Mouse (Mus musculus) left cerebral cortex, postnatal 25 days (tissue): Measurements from ENCODE around the gene Dusp1. TPM values are rescaled to one million over a fixed set of nuclear protein-coding genes. Genes with fewer than 3 reads are reported as not detected.
A peak's percentile ranks its signal among the peaks of the same experiment; 100 is the strongest.

Experiments
- DNase-seq, 2 experiments: peaks; one replicate each; pipeline ENCODE4 v3.0.0; 2022; ENCODE audit warnings: low spot score in 2 of 2, mixed read lengths in 1 of 2
- intact Hi-C: fragments of 180-260 bp; cut with DNase I; formaldehyde crosslinking; loops from one replicate; pipeline ENCODE4 v1.15.1; 2025
- total RNA-seq, 2 experiments: library from RNA; stranded (reverse); gene quantifications; 2 replicates each; pipeline ENCODE4 v1.2.3; 2021

Dusp1 gene
- total RNA-seq, 2 experiments from 2014 or later, result 32.7 to 47.7 TPM

GRCm38 (mm10) chr17:26532476-26533045 lies 29.4 kb downstream of the Dusp1 start:
- intact Hi-C loops, result loop anchor here (5.0 kb wide), 1 partner anchor 45 kb away; no protein-coding TSS in a partner anchor

GRCm38 (mm10) chr17:26531395-26532027 lies 30.4 kb downstream of the Dusp1 start:
- intact Hi-C loops, result loop anchor here (5.0 kb wide), 1 partner anchor 46 kb away; no protein-coding TSS in a partner anchor
- no peak for DNase-seq

More at GRCm38 (mm10) chr17:26532476-26533045, 29.4 kb downstream of the Dusp1 start:
- no peak for DNase-seq

GRCm38 (mm10) chr17:26530590-26531081 lies 31.3 kb downstream of the Dusp1 start:
- DNase-seq, result peak in 1 of 2 experiments; percentile 52
- intact Hi-C loops, result loop anchor here (5.0 kb wide), 1 partner anchor 47 kb away; no protein-coding TSS in a partner anchor

GRCm38 (mm10) chr17:26529791-26530241 lies 32.1 kb downstream of the Dusp1 start:
- intact Hi-C loops, result loop anchor here (5.0 kb wide), 1 partner anchor 47 kb away; no protein-coding TSS in a partner anchor

GRCm38 (mm10) chr17:26528751-26529150 lies 33.2 kb downstream of the Dusp1 start:
- no peak for DNase-seq
- intact Hi-C loops, result no loop called here

More at GRCm38 (mm10) chr17:26529791-26530241, 32.1 kb downstream of the Dusp1 start:
- DNase-seq, result peak in 1 of 2 experiments; percentile 67

- intact Hi-C loops, result no loop called here
- no peak for DNase-seq
These were observed 34.6 kb downstream of the Dusp1 start for GRCm38 (mm10) chr17:26527291-26527690.

- intact Hi-C loops, result no loop called here
- peak; percentile 58 to 70 for DNase-seq
These were observed 36.6 kb downstream of the Dusp1 start for GRCm38 (mm10) chr17:26525316-26525715.

- no peak for DNase-seq
- intact Hi-C loops, result no loop called here
These were observed 37.1 kb downstream of the Dusp1 start for GRCm38 (mm10) chr17:26524801-26525200.

GRCm38 (mm10) chr17:26524316-26524715 lies 37.6 kb downstream of the Dusp1 start:
- intact Hi-C loops, result no loop called here
- no peak for DNase-seq

GRCm38 (mm10) chr17:26522711-26523110 lies 39.2 kb downstream of the Dusp1 start:
- intact Hi-C loops, result no loop called here
- DNase-seq, result no peak

GRCm38 (mm10) chr17:26518306-26518705 lies 43.6 kb downstream of the Dusp1 start:
- intact Hi-C loops, result no loop called here
- DNase-seq, result no peak

- intact Hi-C loops, result no loop called here
- DNase-seq, result no peak
These were observed 46.3 kb downstream of the Dusp1 start for GRCm38 (mm10) chr17:26515675-26516074.

GRCm38 (mm10) chr17:26514581-26515030 lies 47.3 kb downstream of the Dusp1 start:
- no peak for DNase-seq
- intact Hi-C loops, result no loop called here

GRCm38 (mm10) chr17:26513459-26514290 lies 48.3 kb downstream of the Dusp1 start:
- intact Hi-C loops, result no loop called here
- no peak for DNase-seq

GRCm38 (mm10) chr17:26512961-26513360 lies 49.0 kb downstream of the Dusp1 start:
- intact Hi-C loops, result no loop called here
- DNase-seq, result no peak

- intact Hi-C loops, result no loop called here
- no peak for DNase-seq
These were observed 49.8 kb downstream of the Dusp1 start for GRCm38 (mm10) chr17:26511816-26512774.

- no peak for DNase-seq
- intact Hi-C loops, result no loop called here
These were observed 50.7 kb downstream of the Dusp1 start for GRCm38 (mm10) chr17:26511256-26511655.

GRCm38 (mm10) chr17:26510146-26511045 lies 51.5 kb downstream of the Dusp1 start:
- intact Hi-C loops, result no loop called here

More at GRCm38 (mm10) chr17:26510146-26511045, 51.5 kb downstream of the Dusp1 start:
- DNase-seq, result no peak
